Mouse (Mus musculus): Measurements from ENCODE around the gene Ndel1.

- TF ChIP-seq CTCF (IDR thresholded peaks at IDR 0.05; ENCODE audit: low read depth, low read length) (no peak), GATA1 (IDR thresholded peaks at IDR 0.05; ENCODE audit: borderline replicate concordance, low read length) (no peak)
Measured at GRCm38 (mm10) chr11:68893911-68894464, 22.3 kb upstream of the Ndel1 start.
